Mouse (Mus musculus): ENCODE measurements around the gene Zfp579. TPM values are rescaled to one million over a fixed set of nuclear protein-coding genes. Genes with fewer than 3 reads are reported as not detected.

Zfp579 gene
- 45.0 and 61.0 TPM in 2 replicates for polyA plus RNA-seq (2014; fragmentation: Nextera tagmentation; extraction: Ambion mirVana)

- Histone ChIP-seq H3K4me2 (replicated peaks; ENCODE audit: low read depth, low read length) (peak within 1 kb of the TSS; percentile 71), H3K27me3 (ENCODE audit: control insufficient read depth, insufficient read depth, low read length) (peaks cover 19% of the 10 kb centered on the region), H3K36me3 (ENCODE audit: control insufficient read depth, insufficient read depth, low read length) (peaks cover 3% of the 10 kb centered on the region; the same call in 1 of the 2 replicates), H3K9me3 (ENCODE audit: control insufficient read depth, low read length) (no peaks in the 10 kb centered on the region), H3K4me3 (ENCODE audit: low read depth, low read length) (peak within 1 kb of the TSS; percentile 67), H3K27ac (ENCODE audit: low read depth, low read length) (peak within 1 kb of the TSS; percentile 59; the same call in 1 of the 2 replicates), H3K4me1 (replicated peaks; ENCODE audit: control insufficient read depth, insufficient read depth, low read length) (peaks cover 18% of the 10 kb centered on the region; the same call in 1 of the 2 replicates), H3K9ac (ENCODE audit: low read depth, low read length) (peak within 1 kb of the TSS; percentile 87)
- peak; percentile 94 for DNase-seq (ENCODE audit: low spot score)
- 13% methylated on average over 8 of the region's 26 CpGs for WGBS
- peak; percentile 91 for ATAC-seq (ENCODE audit: low FRiP score)
These were observed at the start of gene Zfp579 for GRCm38 (mm10) chr7:4996003-4996895. Zfp579 (minus strand) TSS chr7:4996158.

- H3K4me1 ChIP-seq (replicated peaks; ENCODE audit: control insufficient read depth, insufficient read depth, low read length): no peaks in the 10 kb centered on the region
- no peak for ATAC-seq (ENCODE audit: low FRiP score)
- WGBS: 81% methylated on average over 2 of the region's 2 CpGs
These were observed 49.0 kb upstream of the Zfp579 start for GRCm38 (mm10) chr7:5044981-5045380.

GRCm38 (mm10) chr7:5038940-5039339 lies 43.0 kb upstream of the Zfp579 start:
- peak overlapping the region; percentile 66 for H3K4me3 ChIP-seq (ENCODE audit: low read depth, low read length)
- H3K9ac ChIP-seq (ENCODE audit: low read depth, low read length): peak overlapping the region; percentile 85
- H3K4me2 ChIP-seq (replicated peaks; ENCODE audit: low read depth, low read length): peak overlapping the region; percentile 47
- no peaks in the 10 kb centered on the region for H3K9me3 ChIP-seq (ENCODE audit: control insufficient read depth, low read length)
- ATAC-seq (ENCODE audit: low FRiP score): no peak
- no peak for DNase-seq (ENCODE audit: low spot score)
- H3K4me1 ChIP-seq (replicated peaks; ENCODE audit: control insufficient read depth, insufficient read depth, low read length): no peaks in the 10 kb centered on the region
- no peaks in the 10 kb centered on the region for H3K27me3 ChIP-seq (ENCODE audit: control insufficient read depth, insufficient read depth, low read length)
- peaks cover 11% of the 10 kb centered on the region; the same call in 1 of the 2 replicates for H3K36me3 ChIP-seq (ENCODE audit: control insufficient read depth, insufficient read depth, low read length)
- peak overlapping the region; percentile 96; the same call in 1 of the 2 replicates for H3K27ac ChIP-seq (ENCODE audit: low read depth, low read length)
- WGBS: 46% methylated on average over 5 of the region's 5 CpGs

More at GRCm38 (mm10) chr7:5044981-5045380, 49.0 kb upstream of the Zfp579 start:
- no peak overlapping the region for H3K27ac ChIP-seq (ENCODE audit: low read depth, low read length)
- no peaks in the 10 kb centered on the region for H3K9me3 ChIP-seq (ENCODE audit: control insufficient read depth, low read length)
- no peak overlapping the region for H3K9ac ChIP-seq (ENCODE audit: low read depth, low read length)
- no peak overlapping the region for H3K4me3 ChIP-seq (ENCODE audit: low read depth, low read length)
- 0 out of 2 replicates have a peak, but pooled peaks cover 2% of the 10 kb centered on the region for H3K36me3 ChIP-seq (ENCODE audit: control insufficient read depth, insufficient read depth, low read length)
- no peaks in the 10 kb centered on the region for H3K27me3 ChIP-seq (ENCODE audit: control insufficient read depth, insufficient read depth, low read length)
- no peak overlapping the region for H3K4me2 ChIP-seq (replicated peaks; ENCODE audit: low read depth, low read length)
- no peak for DNase-seq (ENCODE audit: low spot score)

- under 1% methylated on average over 48 of the region's 48 CpGs for WGBS
- ATAC-seq (ENCODE audit: low FRiP score): peak; percentile 97
These were observed 42.3 kb upstream of the Zfp579 start, which contains the start of gene Zfp784 for GRCm38 (mm10) chr7:5038109-5038732. Zfp784 (minus strand) TSS chr7:5038446.

GRCm38 (mm10) chr7:5037467-5037866 lies 41.5 kb upstream of the Zfp579 start:
- Histone ChIP-seq H3K36me3 (ENCODE audit: control insufficient read depth, insufficient read depth, low read length) (peaks cover 14% of the 10 kb centered on the region), H3K27ac (ENCODE audit: low read depth, low read length) (peak overlapping the region; percentile 96; the same call in 1 of the 2 replicates), H3K9ac (ENCODE audit: low read depth, low read length) (peak overlapping the region; percentile 85; the same call in 1 of the 2 replicates), H3K27me3 (ENCODE audit: control insufficient read depth, insufficient read depth, low read length) (no peaks in the 10 kb centered on the region), H3K9me3 (ENCODE audit: control insufficient read depth, low read length) (no peaks in the 10 kb centered on the region), H3K4me1 (replicated peaks; ENCODE audit: control insufficient read depth, insufficient read depth, low read length) (no peaks in the 10 kb centered on the region), H3K4me3 (ENCODE audit: low read depth, low read length) (peak overlapping the region; percentile 66; the same call in 1 of the 2 replicates), H3K4me2 (replicated peaks; ENCODE audit: low read depth, low read length) (peak overlapping the region; percentile 47)
- ATAC-seq (ENCODE audit: low FRiP score) (no peak), DNase-seq (ENCODE audit: low spot score) (no peak)
- WGBS: 92% methylated on average over 8 of the region's 8 CpGs

More at GRCm38 (mm10) chr7:5038109-5038732, 42.3 kb upstream of the Zfp579 start, which contains the start of gene Zfp784:
- Histone ChIP-seq H3K36me3 (ENCODE audit: control insufficient read depth, insufficient read depth, low read length) (peaks cover 11% of the 10 kb centered on the region; the same call in 1 of the 2 replicates), H3K27ac (ENCODE audit: low read depth, low read length) (peak within 1 kb of the TSS; percentile 96), H3K4me1 (replicated peaks; ENCODE audit: control insufficient read depth, insufficient read depth, low read length) (no peaks in the 10 kb centered on the region), H3K4me3 (ENCODE audit: low read depth, low read length) (peak within 1 kb of the TSS; percentile 66), H3K4me2 (replicated peaks; ENCODE audit: low read depth, low read length) (peak within 1 kb of the TSS; percentile 47), H3K9me3 (ENCODE audit: control insufficient read depth, low read length) (no peaks in the 10 kb centered on the region), H3K9ac (ENCODE audit: low read depth, low read length) (peak within 1 kb of the TSS; percentile 85), H3K27me3 (ENCODE audit: control insufficient read depth, insufficient read depth, low read length) (no peaks in the 10 kb centered on the region)
- peak; percentile 93 for DNase-seq (ENCODE audit: low spot score)

GRCm38 (mm10) chr7:5037026-5037425 lies 41.1 kb upstream of the Zfp579 start:
- Histone ChIP-seq H3K4me3 (ENCODE audit: low read depth, low read length) (no peak overlapping the region), H3K27ac (ENCODE audit: low read depth, low read length) (no peak overlapping the region), H3K9me3 (ENCODE audit: control insufficient read depth, low read length) (no peaks in the 10 kb centered on the region), H3K9ac (ENCODE audit: low read depth, low read length) (no peak overlapping the region), H3K4me2 (replicated peaks; ENCODE audit: low read depth, low read length) (no peak overlapping the region), H3K4me1 (replicated peaks; ENCODE audit: control insufficient read depth, insufficient read depth, low read length) (no peaks in the 10 kb centered on the region), H3K27me3 (ENCODE audit: control insufficient read depth, insufficient read depth, low read length) (no peaks in the 10 kb centered on the region), H3K36me3 (ENCODE audit: control insufficient read depth, insufficient read depth, low read length) (peaks cover 18% of the 10 kb centered on the region)
- WGBS: 90% methylated on average over 7 of the region's 7 CpGs
- DNase-seq (ENCODE audit: low spot score): no peak
- ATAC-seq (ENCODE audit: low FRiP score): no peak

GRCm38 (mm10) chr7:5036136-5036535 lies 40.2 kb upstream of the Zfp579 start:
- WGBS: 93% methylated on average over 9 of the region's 9 CpGs
- no peak overlapping the region for H3K4me2 ChIP-seq (replicated peaks; ENCODE audit: low read depth, low read length)
- H3K4me1 ChIP-seq (replicated peaks; ENCODE audit: control insufficient read depth, insufficient read depth, low read length): no peaks in the 10 kb centered on the region
- H3K9ac ChIP-seq (ENCODE audit: low read depth, low read length): no peak overlapping the region
- H3K36me3 ChIP-seq (ENCODE audit: control insufficient read depth, insufficient read depth, low read length): peaks cover 27% of the 10 kb centered on the region
- no peak for DNase-seq (ENCODE audit: low spot score)
- H3K27ac ChIP-seq (ENCODE audit: low read depth, low read length): no peak overlapping the region
- no peak overlapping the region for H3K4me3 ChIP-seq (ENCODE audit: low read depth, low read length)
- no peak for ATAC-seq (ENCODE audit: low FRiP score)
- no peaks in the 10 kb centered on the region for H3K27me3 ChIP-seq (ENCODE audit: control insufficient read depth, insufficient read depth, low read length)
- no peaks in the 10 kb centered on the region for H3K9me3 ChIP-seq (ENCODE audit: control insufficient read depth, low read length)

- Histone ChIP-seq H3K9ac (ENCODE audit: low read depth, low read length) (no peak overlapping the region), H3K36me3 (ENCODE audit: control insufficient read depth, insufficient read depth, low read length) (peaks cover 32% of the 10 kb centered on the region), H3K27ac (ENCODE audit: low read depth, low read length) (no peak overlapping the region), H3K4me2 (replicated peaks; ENCODE audit: low read depth, low read length) (no peak overlapping the region), H3K27me3 (ENCODE audit: control insufficient read depth, insufficient read depth, low read length) (no peaks in the 10 kb centered on the region), H3K4me3 (ENCODE audit: low read depth, low read length) (no peak overlapping the region), H3K4me1 (replicated peaks; ENCODE audit: control insufficient read depth, insufficient read depth, low read length) (no peaks in the 10 kb centered on the region), H3K9me3 (ENCODE audit: control insufficient read depth, low read length) (peaks cover 3% of the 10 kb centered on the region)
- no peak for ATAC-seq (ENCODE audit: low FRiP score)
- no peak for DNase-seq (ENCODE audit: low spot score)
- WGBS: 97% methylated on average over 17 of the region's 17 CpGs
These were observed 39.7 kb upstream of the Zfp579 start for GRCm38 (mm10) chr7:5035628-5036027.

Data from hindbrain, embryonic 11.5 days (tissue).